Mouse (Mus musculus): Measurements from ENCODE around the gene Foxa2.

DNA sequence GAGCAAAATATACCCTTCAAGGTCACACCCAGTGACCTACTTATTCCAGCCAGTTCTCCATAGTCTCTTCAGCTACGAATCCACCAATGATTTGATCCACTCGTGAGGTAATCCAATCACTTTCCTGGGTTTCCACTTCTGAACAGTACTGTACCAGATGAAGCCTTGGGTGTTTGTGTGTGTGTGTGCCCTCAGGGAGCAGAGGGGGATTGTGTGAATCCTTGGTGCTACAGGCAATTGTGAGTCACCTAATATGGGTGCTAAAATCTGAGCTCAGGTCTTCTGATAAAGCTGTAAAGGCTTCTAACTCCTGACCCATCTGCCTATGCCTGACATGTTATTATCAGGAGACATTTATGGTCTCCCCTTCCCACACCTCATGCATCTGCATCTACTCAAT, 43.3 kb upstream of the Foxa2 start:
- no peak for TF ChIP-seq CTCF (conservative IDR thresholded peaks at IDR 0.05; ENCODE audit: insufficient read depth, insufficient read length, low read depth, low read length)
- no peak for TF ChIP-seq POLR2A (IDR thresholded peaks at IDR 0.05; ENCODE audit: low read depth, low read length)

Measured in kidney, adult 2 months (tissue).